Mouse (Mus musculus): Measurements from ENCODE around the gene Mertk.

Mertk gene

DNA sequence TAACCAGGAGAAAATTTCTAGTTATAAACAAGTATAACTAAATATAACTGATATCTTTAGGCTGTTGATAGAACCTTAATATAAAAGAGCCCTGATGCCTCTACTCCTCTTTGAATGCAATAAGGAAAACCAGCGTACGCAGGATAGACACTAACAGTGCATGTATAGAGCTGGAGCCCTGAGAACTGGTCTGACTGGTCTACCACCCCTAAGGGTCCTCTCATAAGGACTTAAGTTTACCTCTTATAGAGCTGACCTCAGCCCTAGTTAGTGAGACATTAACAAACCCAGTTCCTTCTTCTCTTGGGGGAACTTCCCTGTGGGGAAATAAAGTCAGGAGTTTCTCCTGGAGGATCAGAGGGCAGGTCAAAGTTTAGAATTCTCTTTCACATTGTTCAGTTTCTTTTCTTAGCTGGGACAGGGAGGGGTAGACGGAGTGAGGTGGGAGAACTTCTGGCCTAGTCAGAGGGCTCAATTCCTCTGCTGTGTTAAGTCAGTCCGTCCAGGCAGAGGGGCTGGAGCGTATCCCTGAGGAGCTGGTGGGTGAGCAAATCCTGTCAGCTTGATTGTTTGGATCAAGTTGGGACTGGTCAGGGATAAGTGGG lies 23.5 kb downstream of the Mertk start:
- no peak for DNase-seq (ENCODE audit: low spot score)

- DNase-seq (ENCODE audit: low spot score): no peak
Observed at GRCm38 (mm10) chr2:128726067-128726466, 27.3 kb downstream of the Mertk start.

- no peak for DNase-seq (ENCODE audit: low spot score)
Observed at GRCm38 (mm10) chr2:128726626-128727025, 27.9 kb downstream of the Mertk start.

DNA sequence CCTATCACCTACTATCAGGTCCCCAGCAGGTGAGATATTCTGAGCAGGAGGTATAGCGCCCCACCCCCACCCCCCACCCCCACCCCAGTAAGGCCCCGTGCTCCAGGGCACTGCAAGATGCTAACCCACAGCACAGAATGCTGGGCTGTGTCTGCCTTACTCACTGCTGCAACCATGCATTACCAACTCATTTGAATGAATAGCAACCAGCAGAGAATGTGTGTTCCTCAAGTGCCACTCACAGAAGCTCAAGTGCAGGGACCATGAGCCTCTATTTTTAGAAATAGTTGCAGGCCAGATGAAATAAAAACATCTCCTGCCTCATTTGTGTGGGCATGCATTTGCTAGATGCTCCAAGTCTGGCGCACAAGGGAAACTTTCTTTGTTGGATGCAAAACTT lies 28.8 kb downstream of the Mertk start:
- DNase-seq (ENCODE audit: low spot score): no peak

GRCm38 (mm10) chr2:128728066-128728465 lies 29.3 kb downstream of the Mertk start:
- no peak for DNase-seq (ENCODE audit: low spot score)

- no peak for DNase-seq (ENCODE audit: low spot score)
Observed at GRCm38 (mm10) chr2:128729141-128729540, 30.4 kb downstream of the Mertk start.

DNA sequence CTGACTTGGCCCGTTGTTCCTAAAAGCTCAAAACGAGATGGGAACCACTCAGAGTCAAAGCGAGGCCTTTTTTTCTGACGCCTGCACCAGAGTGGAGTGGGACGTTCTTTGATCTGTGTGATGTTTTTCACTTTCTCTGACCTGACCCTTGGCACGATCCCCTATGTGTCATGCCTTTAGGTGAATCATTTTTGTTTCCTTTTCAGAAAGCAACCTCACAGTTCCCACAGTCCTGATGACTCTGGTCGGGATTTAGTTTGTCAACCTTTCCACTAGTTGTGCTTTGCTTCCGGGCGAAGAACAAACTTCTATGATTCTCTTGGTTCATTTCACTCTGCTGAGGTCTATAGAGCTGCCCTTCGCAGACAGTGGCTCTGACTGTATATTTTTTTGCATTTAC lies 32.8 kb downstream of the Mertk start:
- DNase-seq (ENCODE audit: low spot score): no peak

DNA sequence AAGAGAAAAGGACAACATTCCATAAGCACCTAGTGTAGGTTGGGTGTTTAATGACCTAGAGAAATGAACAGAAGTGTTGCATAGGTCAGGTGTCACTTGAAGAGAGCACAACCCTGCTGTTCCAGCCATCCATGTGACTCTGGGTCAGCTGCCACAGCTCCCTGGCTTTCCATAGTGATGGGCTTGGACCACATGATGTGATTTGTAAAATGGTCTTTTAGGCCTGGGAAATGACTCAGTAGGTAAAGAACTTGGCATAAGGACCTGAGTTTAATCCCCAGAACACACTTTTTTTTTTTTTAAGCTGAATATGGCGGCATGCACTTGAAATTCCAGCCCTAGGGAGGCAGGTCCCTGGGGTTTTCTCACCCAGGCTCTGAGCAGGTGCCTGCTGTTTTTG lies 33.2 kb downstream of the Mertk start:
- DNase-seq (ENCODE audit: low spot score): no peak

- DNase-seq (ENCODE audit: low spot score): no peak
Observed at GRCm38 (mm10) chr2:128735089-128735488, 36.3 kb downstream of the Mertk start.

- DNase-seq (ENCODE audit: low spot score): no peak
Observed at GRCm38 (mm10) chr2:128737051-128737450, 38.3 kb downstream of the Mertk start.

- no peak for DNase-seq (ENCODE audit: low spot score)
Observed at GRCm38 (mm10) chr2:128737796-128738195, 39.0 kb downstream of the Mertk start.

DNA sequence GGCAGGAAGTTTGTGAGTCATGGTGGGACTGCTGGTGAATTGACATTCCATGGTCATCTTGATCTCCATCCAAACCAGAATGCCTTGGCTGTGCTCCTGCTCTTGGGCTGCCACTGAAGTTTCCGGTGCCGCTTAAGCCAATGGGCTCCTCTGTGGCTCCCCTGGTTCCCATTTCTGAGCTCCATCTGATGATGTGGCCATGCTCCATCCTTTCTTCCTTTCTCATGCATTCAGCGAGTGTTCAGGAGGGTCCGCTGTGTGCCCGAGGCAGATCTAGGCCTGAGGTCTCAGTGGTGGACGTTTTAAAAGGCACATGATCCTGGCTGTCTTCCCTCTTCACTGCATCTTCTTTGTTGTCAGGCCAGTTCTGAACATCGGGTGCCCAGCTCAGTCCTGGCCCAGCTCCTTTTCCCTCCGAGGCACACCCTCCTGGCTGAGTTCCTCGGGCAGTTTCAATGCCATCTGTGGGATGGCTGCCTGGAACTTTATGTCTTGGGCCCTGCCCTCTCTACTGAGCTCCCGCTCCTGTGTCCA lies 40.0 kb downstream of the Mertk start:
- DNase-seq (ENCODE audit: low spot score): peak; percentile 78

DNA sequence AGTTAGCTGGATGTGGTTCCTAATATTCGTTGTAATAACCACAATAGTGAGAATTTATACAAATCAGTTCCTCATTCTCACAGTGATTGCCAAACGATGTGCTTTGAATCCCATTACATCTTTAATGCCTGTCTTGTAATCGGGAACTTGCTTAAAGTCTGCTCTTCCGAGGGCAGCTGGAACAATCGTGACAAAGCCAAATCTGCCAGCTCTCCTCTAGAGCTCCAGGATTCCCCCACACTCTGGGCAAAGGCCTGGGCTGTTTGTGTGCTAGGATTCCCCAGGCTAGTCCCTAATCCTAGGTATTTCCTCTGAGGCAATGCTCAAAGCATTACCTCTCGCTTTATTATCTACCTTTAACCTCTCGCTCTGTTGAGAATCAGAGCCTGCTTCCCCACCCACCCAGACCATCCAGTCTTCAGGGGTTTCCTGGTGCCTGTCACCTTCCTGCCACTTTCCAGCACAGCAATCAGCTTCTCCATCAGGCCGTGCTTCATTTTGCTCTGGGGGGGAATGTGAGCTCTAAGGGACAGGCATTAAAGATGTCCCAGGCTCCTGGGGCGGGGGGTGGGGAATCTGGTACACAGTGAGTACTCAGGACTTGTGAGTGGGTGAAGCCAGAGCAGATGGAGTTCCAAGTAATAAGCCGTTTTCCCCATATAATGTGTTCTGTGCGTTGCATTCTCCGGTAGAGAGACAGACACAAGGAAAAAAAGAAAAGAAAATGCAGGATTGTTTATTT lies 47.3 kb downstream of the Mertk start:
- no peak for DNase-seq (ENCODE audit: low spot score)

GRCm38 (mm10) chr2:128746621-128747151 lies 47.9 kb downstream of the Mertk start:
- DNase-seq (ENCODE audit: low spot score): peak; percentile 53

DNA sequence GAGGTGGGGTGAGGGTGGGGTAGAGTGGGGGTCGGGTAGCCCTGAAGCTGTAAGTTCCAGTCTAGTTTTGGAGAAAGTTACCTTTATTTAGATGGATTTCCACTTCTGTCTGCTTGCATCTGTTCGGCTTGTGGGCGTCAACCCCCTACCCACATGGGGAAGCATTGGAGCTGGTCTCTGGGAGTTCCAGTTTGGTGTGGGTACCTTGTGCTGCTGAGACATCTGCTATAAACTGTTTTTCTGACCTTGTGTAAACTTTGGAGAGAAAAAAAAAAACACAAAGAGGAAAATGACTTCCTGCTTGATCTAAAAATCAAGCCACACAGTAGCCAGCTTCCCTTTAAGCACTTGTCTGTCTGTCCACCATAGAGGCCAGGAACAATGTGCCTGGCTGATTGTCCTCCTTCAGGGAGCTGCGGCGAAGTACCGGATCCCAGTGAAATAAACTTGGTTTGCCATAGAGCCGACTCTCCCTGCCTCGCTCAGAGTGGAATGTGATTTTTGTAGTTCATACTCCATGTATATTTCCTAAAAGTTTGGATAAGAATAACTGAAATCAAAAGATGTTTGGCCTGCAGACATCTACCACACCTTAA lies 48.8 kb downstream of the Mertk start:
- no peak for DNase-seq (ENCODE audit: low spot score)

DNA sequence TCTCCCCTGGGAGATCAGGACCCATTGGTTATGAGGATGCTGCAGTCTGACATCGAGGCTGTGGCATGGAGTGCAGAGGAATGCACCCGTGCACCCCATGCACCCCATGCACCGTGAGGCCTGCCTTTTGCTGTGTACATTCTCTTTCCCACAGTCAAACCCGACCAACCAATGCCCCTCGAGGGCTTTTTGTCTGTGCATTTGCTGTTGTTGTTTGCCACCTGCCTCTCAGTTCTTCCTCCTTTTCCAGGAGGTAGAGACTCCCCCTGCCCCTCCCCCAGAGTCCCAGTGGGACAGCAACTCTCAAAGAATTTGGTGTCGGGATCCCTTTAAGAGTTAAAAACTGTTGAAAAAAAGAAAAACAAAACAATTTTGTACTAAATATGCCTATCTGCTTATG lies 49.4 kb downstream of the Mertk start:
- no peak for DNase-seq (ENCODE audit: low spot score)

DNA sequence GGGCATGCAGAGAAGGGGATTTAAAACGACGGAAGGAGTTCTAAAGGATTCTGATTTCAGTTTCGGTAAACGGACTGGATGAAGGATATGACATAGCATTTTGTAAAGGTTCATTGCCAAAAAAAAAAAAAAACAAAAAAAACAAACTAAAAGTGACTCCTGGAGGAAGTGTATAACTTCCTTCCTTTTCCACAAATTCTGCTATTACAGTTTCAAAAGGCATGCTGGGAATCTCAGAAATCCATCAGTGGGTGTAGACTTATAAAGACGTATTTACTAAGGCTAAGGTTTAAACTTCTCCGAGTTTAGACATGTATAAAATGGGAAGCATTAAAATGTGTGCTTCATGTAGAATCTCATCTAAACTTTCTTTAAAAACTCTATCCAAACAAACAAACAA lies 52.3 kb downstream of the Mertk start:
- no peak for DNase-seq (ENCODE audit: low spot score)

GRCm38 (mm10) chr2:128753295-128753873 lies 54.6 kb downstream of the Mertk start:
- DNase-seq (ENCODE audit: low spot score): no peak

GRCm38 (mm10) chr2:128755149-128755691 lies 56.5 kb downstream of the Mertk start:
- DNase-seq (ENCODE audit: low spot score): no peak

DNA sequence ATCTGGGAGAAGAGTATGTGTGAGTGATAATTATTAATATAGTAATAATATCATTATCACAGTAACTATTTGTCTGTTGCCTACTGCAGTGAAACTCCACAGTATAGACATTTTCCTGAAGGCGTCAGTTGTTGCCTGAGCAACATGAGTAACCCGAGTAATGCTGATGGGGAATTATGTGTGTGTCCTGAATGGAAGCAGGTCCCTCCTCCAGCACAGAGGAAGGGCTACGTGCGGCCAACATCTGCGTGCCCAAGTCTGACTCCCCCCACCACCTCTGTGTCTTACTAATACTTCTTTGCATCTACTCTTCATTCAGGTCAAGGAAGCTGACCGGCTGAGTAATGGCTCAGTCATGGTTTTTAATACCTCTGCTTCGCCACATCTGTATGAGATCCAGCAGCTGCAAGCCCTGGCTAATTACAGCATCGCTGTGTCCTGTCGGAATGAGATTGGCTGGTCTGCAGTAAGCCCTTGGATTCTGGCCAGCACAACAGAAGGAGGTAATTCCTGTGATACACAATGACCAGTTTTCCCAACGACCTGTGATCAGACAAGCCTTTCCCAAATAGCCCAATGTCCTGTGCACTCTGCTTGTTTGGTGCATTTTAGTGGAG lies 60.1 kb downstream of the Mertk start:
- no peak for DNase-seq (ENCODE audit: low spot score)

DNA sequence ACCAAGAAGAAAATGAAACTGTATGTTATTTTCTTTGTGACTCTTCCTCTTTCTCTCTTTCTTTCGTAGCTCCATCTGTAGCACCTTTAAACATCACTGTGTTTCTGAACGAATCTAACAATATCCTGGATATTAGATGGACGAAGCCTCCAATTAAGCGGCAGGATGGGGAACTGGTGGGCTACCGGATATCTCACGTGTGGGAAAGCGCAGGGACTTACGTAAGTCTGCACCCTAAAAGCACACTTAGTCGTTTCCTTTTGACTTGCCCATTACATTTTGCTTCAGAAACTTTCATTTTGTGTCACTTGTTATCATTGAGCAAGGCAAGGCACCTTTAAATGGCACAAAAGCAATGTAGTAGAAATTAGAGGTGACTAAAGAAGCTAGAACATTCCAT lies 63.3 kb downstream of the Mertk start:
- no peak for DNase-seq (ENCODE audit: low spot score)

DNA sequence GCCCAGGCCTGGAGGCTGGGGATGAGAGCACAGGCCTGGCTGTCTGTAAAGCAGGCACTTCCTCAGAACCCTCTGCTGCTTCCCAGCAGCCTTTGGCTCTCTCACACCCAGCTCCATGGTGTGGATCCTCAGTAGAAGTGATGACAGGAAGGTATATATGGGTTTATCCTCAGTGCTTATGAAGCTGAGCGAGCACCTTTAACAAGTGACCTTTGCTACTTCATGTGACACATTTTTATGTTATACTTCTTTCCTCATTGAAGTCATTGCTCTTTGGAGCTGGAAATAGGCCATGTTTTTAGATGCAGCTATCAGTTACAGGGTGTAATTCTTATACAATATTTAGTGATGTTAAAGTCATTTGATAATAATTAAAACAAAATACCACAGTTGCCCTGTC lies 67.0 kb downstream of the Mertk start:
- no peak for DNase-seq (ENCODE audit: low spot score)
